Mouse (Mus musculus): Measurements from ENCODE around the gene Pop7. TPM values are rescaled to one million over a fixed set of nuclear protein-coding genes. Genes with fewer than 3 reads are reported as not detected.

Gene Pop7
- polyA plus RNA-seq (2012; rRNA removed) = 51.7 and 52.3 TPM in 2 replicates

DNA sequence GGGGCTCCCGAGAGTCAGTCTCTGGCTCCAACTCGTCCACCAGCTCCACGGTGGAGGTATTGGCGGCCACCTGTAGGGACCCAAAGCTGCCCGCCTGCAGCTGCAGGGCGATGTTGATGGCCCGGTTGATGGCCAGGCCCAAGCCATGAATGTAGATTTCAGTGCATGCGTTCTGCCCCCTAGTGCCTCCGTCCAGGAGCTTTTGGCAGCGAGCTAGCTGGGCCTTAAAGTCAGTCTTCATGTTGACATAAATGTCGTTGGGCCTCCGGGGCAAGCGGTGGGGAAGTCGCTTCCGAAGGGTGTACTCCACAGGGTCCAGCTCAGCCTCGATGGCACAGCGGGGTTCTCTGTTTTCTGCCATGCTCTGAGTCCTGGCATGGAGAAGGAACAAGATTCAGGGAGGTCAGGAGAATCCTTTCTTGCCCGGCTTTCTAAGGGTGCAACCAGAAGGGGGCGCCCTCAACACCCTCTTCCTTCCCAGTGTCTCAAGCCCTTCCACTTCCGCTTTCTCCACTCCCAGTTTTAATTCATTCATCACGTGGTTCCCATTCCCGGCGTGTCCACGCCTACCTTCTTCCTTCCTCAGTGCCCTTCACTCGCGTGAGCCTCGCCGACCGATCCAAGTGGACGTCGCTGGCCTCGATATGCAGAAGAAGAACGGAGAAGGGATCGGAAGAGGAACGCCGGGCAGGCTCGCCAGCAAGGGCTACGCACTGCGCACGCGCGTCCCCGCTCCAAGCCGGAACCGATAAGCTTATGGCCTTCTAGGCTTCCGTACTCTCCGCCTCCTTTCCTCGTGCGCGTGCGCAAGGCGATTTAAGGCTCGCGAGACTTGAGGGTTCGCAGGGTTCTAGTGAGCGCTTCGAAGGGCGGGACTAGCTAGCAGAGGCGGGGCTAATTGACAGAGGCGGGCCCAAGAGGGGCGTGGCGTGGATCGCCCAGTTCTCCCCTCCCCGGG, at the start of gene Pop7:
Pop7 (minus strand) TSS at position 810 of the 958 bp plus-strand sequence.
- peak; percentile 99 to 100 for DNase-seq (ENCODE audit: extremely low spot score in 1 of 2, low spot score in 1 of 2)

DNA sequence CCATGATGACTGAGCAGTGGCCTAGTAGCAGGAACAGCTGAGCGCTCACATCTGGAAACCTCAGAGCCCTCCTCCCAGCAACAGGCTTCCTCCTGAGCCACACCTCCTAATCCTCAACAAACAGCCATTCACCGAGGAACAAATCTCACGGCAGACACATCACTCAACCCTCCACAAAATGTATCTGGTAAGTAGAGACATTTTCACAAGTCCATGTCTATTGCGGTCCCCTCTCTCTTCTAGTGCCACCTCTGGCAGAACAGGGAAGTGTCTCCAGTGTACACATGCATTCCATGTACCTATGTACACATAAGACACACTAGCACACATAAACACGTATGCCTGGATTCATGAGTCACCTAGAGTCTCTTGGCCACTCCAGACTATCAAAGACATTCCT, 48.8 kb upstream of the Pop7 start:
- DNase-seq (ENCODE audit: extremely low spot score in 1 of 2, low spot score in 1 of 2) = no peak

DNA sequence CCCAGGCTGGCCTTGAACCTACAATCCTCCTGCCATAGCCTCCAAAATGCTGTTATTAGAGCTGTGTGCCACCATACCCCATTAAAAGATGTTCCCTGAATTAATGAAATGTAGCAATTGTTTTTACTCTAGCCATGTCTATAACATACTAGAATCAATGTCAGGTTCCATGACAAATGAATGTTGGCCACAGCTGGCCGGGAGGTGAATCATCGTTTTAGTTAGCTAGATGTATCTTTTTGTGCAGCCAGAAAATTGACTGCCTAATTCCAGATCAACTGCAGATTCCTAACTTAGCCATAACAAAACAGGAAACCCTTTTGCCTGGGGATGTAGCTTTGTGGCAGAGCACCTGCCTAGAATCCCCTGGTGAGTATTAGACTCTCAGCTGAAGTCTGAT, 47.5 kb upstream of the Pop7 start:
- no peak for DNase-seq (ENCODE audit: extremely low spot score in 1 of 2, low spot score in 1 of 2)

DNA sequence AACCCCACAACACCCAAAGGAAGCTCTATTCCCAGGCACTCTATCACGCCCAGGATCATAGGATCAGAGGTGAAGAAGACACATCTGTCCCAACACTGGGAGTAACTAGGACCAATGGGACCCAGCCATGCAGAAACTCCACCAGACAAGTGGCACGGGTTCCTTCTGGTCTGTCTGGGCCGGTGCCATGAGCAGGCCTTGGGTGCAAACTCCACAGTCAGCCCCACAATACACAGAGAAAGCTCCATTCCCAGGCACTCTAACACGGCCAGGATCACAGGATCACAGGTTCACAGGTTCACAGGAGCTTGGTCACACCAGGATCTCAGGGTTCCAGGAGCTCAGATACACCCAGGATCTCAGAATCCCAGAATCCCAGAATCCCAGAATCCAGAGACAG, 43.3 kb upstream of the Pop7 start:
- no peak for DNase-seq (ENCODE audit: extremely low spot score in 1 of 2, low spot score in 1 of 2)

DNA sequence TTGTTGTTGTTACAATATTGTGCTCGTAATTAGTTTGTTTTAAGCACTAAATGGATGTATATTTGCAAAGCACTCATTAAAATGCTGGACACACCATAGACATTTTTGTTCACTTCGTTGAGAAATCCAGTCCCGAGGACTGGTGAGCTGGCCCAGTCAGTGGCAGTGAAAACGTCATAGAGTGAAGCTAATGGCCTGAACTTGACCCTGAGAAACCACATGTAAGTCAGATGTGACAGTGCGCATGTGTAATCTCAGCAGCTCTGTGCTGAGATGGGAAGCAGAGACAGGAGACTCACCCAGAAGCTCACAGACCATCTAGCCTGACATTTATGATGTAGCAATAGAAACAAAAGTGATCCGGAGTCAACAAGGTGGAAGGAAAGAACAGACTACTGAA, 42.6 kb upstream of the Pop7 start:
- DNase-seq (ENCODE audit: extremely low spot score in 1 of 2, low spot score in 1 of 2) = no peak

DNA sequence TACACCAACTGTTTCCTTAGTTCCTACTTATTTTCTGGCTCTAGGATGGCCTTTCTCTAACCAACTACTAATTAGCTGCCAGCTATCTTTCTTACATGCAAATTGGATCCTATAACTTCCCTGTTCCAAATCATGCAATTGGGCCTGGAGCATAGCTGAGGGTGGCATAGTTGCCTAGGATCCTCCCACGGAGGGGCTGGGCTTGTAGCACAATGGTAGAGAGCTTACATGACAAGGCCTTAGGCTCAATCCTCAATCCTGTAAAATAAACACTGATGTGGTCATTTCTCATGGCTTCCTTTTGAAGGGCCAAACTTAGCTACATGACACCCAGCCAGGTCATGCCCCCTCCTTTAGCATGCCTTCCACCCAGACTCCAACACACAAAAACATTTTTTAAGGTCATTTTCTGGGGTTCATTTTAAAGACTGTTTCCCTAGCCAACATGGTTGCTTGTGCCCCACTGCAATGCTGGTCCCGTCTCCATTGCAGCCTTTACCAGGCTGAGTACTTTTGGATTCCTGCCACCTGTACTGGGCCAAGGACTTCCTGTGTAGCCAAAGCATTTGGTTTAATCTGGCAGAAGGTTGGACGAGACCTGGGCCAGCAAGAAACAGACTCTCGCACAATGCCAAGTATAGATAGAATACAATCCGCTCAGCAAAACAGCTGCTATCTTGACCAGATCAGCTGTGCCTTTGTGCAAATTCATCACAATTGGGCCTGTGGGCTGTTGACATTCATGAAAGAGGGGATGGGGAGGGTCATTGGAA, 39.6 kb upstream of the Pop7 start:
- no peak for DNase-seq (ENCODE audit: extremely low spot score in 1 of 2, low spot score in 1 of 2)

DNA sequence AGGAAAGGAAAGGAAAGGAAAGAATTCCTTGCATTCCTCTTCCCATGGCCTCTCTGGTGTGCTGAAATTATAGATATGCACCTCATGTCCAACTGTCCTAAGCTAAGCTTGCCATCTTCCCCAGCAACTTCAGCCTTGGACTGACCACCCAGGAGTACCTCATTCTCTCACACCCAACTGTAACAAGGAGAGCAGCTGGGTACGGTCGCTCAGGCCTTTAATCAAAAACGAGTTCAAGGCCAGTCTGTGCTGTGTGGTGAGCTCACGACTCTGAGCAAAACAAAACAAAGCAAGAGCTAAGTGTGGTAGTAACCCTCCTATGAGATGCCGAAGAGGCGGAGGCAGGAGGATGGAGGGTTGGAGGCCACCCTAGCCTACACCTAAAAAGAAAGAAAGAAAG, 38.7 kb upstream of the Pop7 start:
- no peak for DNase-seq (ENCODE audit: extremely low spot score in 1 of 2, low spot score in 1 of 2)

DNA sequence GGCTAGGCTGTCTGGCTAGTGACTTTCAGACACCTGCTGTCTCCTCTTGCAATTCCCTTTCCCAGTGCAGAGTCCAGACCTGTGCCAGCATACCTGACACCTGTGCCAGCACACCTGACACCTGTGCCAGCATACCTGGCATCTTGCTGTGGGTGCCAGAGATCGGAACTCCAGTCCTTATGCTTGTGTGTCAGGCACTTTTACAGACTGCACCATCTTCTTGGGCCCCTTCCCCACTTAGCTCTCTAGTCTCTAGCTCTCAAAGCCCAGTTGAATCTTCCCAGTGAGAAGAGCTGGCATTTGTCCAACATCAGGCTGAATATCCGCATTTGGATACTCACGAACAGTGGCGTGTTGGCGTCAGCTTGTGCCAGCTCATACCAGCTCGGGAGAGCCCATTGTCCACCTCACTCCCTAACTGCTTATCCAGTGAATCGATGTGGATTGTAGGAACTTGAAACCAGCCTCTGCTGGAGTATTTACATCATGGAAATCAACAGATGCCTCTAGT, 37.0 kb upstream of the Pop7 start:
- peak in 1 of 2 experiments; percentile 75 for DNase-seq (ENCODE audit: extremely low spot score in 1 of 2, low spot score in 1 of 2)

DNA sequence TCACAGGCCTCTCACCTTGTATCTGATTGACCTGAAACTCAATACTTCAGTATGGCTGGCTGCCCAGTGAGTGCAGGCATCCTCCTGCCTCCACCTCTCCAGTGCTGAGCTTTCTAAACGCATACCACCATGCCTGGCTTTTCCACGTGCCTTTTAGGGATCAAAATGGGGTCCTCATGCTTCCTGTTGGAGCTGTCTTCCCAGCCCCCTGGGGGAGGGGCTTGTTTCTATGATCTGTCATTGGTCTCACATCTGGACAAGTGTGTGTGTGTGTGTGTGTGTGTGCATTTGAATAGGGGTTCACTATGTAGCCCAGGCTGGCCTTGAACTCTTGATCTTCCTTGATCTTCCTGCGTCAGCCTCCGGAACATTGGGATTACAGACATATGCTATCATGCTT, 35.1 kb upstream of the Pop7 start:
- DNase-seq (ENCODE audit: extremely low spot score in 1 of 2, low spot score in 1 of 2) = no peak

DNA sequence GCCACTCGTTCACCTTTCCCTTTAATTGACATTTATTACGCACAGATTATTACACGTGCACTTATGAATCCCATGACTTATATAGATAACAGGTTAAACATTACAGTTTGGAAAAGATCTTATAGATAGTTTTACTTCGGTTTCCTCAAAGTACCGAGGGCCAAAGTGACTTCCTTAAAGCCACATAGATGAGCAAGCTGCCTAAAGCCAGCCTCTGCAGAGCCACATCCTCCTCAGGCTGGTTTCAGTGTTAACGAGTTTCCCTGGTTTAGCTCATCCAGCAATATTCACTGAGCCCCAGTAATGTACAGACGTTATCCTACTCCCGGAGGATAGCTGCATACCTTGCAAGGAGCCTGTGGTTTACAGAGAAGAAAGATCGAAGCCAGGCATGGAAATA, 33.0 kb upstream of the Pop7 start:
- DNase-seq (ENCODE audit: extremely low spot score in 1 of 2, low spot score in 1 of 2) = no peak

DNA sequence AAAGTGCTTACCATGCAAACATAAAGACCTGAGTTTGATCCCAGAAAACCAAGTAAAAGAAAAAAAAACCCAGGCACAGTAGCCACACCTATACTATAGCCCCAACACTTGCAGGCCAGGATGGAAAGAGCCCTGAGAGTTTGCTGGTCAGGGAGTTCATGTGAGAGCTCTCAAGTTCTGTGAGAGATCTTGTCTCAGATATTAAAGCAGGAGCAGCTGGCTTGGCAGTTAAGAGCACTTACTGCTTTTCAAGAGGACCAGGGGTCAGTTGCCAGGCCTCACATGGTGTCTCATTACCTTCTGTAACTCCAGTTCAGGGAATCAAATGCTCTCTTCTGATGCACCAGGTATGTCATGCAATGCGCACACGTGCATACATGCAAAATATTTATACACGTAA, 32.4 kb upstream of the Pop7 start:
- DNase-seq (ENCODE audit: extremely low spot score in 1 of 2, low spot score in 1 of 2) = no peak

DNA sequence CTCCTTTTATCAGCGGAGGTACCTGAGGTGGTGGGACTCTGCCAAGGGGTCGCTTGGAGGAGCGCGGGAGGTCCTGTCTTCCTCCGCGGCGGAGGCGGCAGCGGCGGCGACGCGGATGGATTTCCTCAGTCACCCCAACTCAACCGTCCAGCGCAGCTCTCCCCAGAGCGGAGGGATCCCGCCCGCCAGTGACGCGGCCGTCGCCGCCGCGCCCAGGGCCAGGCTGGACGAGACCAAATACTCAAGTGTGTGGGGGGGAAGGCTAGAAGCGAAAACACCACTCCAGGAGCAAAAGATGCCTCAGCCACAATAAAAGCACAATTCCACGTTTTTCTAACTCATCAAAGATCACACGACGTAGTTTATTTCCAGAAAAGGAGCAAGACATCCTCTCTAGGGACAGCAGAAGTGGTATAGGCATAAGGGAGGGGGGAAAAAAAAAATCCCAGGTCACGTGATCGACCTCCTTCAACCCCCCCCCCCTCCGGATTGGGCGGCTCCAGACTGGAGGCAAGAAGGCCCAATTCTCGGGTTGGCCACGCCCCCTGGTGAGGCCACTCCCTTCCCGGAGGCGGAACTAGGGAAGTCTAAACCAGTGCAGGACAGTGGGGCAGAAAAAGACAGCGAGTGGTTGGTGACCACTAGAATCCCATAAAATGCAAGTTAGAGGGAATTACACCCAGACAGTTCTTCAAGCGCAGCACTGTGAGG, 31.0 kb upstream of the Pop7 start, which contains the start of the genes Epo and Gnb2:
Epo (minus strand) TSS at position 126 of the 711 bp plus-strand sequence.
Gnb2 (minus strand) TSS at position 394 of the 711 bp plus-strand sequence.
- peak; percentile 97 to 98 for DNase-seq (ENCODE audit: extremely low spot score in 1 of 2, low spot score in 1 of 2)

DNA sequence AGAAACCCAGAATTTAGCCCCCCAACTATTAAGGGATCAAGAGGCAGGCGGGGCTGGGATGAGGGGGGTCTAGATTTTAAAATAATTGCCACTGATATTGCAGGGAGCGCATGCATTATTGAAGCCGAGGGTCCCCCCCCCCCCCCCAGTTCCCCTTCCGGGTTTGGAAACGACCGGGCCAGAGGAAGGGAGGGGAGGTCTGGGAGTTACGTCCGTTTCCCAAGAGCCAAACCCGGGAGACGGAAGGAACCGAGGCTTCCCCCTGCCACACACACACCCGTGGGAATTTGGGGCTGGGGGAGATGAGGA, 30.4 kb upstream of the Pop7 start:
- no peak for DNase-seq (ENCODE audit: extremely low spot score in 1 of 2, low spot score in 1 of 2)

DNA sequence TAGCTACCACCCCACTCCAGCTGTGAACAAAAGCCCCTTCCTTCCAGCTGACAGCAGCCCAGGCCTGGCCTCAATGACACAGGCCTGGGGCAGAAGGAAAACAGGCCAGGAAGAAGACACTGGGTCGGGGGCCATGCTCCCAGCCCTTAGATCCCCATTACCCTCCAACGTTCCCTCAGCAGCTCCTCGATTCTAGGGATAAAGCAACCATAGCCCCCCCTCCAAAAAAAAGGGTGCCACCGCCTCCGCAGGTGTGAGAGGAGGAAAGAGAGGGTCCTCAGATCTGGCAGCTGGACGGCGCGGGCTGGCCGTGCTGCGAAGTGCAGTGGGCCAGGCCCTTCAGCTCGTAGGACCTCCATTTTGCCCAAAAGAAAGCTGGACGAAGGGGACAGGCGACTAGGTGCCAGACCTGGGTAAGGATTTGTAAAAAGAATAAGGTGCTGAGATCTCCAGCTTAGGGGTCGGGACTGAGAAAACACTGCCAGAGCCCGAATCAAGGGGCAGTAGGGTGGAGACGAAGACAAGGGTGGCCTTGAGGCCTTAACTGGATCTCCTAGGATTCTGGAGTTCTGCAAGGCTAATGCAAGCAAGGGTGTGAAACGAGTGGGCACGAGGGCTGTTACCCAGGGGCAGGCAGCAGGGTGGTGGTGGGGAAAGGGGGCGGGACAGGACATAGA, 30.0 kb upstream of the Pop7 start:
- DNase-seq (ENCODE audit: extremely low spot score in 1 of 2, low spot score in 1 of 2) = no peak

DNA sequence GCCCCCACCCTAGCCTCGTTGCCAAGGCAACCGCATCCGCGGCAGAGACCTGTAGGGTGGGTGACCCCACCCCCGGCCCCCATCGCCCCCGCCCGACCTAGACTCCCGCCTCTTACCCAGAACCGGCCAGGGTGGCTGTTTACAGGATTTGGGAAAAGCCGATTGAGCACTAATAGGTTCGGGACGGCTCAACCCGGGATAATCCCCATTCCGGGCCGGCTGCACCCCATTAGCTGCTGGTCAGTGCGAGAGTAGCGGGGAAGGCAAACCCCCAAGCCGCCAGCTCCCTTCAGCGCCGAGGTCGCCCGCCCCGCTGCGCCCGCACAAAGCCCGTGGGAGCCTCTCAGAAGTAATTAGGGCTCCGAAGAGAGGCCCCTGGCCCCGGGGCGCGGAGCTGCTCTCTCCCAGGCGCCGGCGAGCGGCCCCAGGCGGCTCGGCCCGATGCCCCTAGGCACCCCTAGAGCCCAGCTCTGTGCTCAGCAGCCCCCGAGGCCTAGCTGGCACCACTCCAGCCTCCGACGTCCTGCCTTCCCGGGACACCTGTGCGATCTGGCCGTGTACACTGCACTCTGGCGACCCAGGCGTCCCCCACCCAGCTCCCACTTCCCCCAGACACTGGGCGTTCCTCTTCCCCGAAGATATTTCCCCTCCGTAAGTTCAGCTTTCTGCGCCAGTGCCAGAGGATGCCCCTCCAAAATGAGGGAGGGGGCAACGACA, 29.3 kb upstream of the Pop7 start:
- no peak for DNase-seq (ENCODE audit: extremely low spot score in 1 of 2, low spot score in 1 of 2)

DNA sequence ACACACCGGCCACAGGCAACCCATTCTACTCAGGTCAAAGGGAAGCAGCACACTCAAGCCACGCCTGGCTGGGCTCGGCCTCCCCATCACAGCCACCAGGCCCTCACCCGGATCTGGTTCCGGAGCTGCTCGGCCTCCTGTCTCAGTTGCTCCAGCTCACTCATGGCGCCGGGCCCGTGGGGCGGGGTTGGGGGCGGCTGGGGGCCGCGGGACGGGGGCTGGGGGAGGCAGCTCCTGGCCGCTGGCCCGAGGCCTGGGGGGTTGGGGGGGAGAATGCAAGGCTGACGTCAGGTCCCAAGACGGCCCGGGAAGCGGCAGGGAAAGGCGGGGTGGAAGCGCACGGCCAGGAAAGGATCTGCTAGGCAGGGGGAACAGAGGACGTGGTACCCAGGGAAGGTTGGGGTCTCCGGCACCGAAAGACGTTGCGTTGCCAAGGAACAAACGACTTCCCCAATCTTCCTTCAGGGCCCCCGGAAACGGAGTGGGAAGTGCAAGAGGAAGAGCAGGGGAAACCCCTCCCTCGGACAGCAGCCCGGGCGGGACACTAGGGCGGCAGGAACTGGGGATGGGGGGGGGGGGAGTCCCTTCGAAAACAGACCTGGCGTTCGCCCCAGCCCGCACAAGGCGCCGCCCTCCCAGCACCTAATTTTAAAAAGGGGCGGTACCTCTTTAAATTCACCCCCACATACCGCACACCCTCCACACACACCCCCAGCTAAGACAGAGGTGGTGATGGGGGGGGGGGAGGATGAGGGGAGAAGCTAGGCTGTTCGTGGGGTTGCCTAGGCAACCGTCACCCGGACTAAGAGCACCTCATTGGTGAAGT, 28.5 kb upstream of the Pop7 start:
- DNase-seq (ENCODE audit: extremely low spot score in 1 of 2, low spot score in 1 of 2) = peak; percentile 73 to 84

DNA sequence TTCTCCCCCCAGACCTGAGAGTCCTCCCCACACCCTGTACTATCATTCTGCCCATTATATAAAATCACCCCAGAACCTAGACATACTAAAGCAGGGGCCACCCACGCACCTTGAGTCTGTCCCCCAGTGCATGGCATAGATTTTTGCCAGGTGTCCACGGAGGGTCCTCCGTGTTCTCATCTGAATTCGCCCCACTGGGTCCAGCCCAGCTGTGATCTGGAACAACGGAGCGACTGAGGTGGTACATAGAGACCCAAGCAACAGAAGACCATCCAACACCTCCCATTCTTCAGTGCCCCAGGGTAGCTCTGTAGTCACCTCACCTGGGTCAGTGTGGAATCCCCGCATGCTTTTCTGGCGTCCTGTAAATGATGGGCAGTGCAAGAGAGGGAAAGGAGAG, 27.8 kb upstream of the Pop7 start:
- DNase-seq (ENCODE audit: extremely low spot score in 1 of 2, low spot score in 1 of 2) = no peak

DNA sequence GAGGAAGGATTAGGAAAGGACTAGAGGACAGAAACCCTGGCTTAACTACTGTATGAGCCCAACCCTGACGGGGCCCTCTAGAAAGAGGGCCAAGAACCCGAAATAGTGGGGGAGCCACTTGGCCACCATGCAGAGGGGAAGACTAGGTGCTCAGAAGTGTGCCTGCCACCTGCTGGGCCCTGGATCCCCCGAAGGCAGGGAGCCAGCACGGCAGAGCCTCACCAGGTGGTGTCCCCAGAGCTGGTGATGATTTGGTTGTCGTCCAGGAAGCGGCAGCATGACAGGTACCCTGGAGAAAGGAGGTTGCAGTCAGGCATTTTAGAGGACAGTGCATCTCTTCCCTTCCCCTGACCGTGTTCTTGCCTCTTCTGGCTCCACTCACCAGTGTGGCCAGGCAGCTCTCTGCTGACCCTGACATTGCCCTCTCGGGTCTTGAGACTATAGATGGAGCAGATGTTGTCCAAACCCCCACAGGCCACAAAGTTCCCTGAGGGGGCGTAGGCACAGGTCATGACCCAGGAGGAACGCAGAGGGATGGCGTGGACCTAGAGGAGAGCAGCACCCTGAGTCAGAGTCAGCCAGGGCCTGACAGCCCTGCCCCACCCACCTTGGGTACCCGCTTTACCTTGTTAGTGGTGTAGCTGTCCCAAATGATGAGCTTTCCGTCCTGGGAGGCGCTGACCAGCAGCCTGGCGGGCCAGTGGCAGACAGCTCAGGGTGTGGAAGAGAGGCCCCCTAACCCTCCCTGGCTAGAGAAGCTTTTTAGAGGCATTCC, 27.1 kb upstream of the Pop7 start:
- DNase-seq (ENCODE audit: extremely low spot score in 1 of 2, low spot score in 1 of 2) = no peak
